Mouse (Mus musculus): ENCODE results near the gene Fam129a.

DNA sequence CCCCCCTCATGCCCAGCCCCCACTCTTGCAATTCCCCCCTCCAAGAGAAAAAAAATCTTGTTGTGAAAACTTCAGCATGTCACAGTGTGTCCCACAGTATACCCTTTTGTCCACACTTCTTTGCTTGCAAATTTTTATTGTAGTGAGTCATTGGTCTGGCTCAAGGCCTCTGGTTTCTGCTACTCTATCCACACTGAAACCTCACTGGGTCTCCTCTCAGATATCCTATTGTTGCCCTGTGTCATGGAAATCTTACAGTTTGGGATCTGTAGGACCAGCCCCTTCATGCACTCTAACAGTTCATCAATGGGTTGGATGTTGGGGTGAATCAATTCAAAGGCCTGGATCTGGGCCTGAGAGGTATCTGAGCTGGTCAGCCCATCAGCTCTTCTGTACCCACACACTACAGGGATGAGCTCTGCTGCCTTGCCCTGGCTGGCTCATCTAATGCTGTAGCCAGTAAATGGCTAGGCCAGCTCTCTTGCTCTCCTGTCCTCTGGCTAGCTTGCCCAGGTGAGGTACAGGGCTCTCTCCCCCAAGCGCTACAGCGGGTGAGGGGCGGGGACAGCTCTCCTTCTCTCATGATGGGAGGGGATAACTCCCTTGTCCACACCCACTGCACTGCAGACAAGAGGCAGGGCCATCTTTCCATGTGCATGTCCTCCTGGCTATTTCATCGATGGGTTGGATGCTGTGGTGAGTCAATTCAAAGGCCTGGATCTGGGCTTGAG lies 109.1 kb downstream of the Fam129a start:
- TF ChIP-seq MAFK (IDR thresholded peaks at IDR 0.05; ENCODE audit: insufficient read depth, low read depth, low read length) = no peak
- no peak for TF ChIP-seq HCFC1 (IDR thresholded peaks at IDR 0.05; ENCODE audit: borderline replicate concordance, insufficient read depth, low read length)
